Mouse (Mus musculus) megakaryocyte, embryonic 14.5 days (primary cell): ENCODE measurements around the gene Zfp235.

Experiments used
- FLI1 ChIP-seq: IDR thresholded peaks from 2 replicates; pipeline ENCODE4 v1.6.1; 2012; ENCODE audit warnings: low read length, inconsistent platforms, mixed read lengths
- GATA1 ChIP-seq: IDR thresholded peaks from 3 replicates; pipeline ENCODE4 v1.6.1; 2012; ENCODE audit warnings: mixed read lengths, low read length, inconsistent platforms, borderline replicate concordance

DNA sequence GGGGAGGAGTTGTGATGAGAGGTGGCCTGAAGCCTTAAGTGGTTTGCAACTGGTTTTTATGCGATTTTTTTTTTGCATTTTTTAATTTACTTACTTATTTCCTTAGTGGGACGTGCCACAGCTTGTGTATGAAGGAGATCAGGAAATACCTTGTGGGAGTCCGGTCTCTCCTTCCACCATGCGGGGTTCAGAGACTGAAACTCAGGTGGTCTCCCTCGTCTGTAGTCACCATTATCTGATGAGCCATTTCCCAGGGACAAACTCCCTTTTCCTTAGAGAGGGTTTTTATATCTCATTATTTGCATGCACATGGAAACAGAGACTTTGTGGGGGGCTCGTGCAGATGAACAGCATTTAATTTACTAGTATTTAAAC, 41.4 kb downstream of the Zfp235 start:
- TF ChIP-seq FLI1 (no peak), GATA1 (no peak)
